Mouse (Mus musculus) midbrain, embryonic 16.5 days (tissue): Measurements from ENCODE around the gene Osbpl5. TPM values are rescaled to one million over a fixed set of nuclear protein-coding genes. Genes with fewer than 3 reads are reported as not detected.

Source experiments
- ATAC-seq: fragments of 200-750 bp; cut with Nextera tagmentation; 2 replicates; pipeline ENCODE4 v1.8.0; 2017; ENCODE audit warnings: moderate TSS enrichment
- H3K27ac ChIP-seq: fragments of 300-500 bp; sonication (generic); 2 replicates; pipeline ENCODE4 v1.5.1; 2014; ENCODE audit warnings: mild to moderate bottlenecking, low read length, mixed read lengths
- H3K27me3 ChIP-seq: fragments of 300-500 bp; sonication (generic); 2 replicates; pipeline ENCODE4 v1.6.1; 2014; ENCODE audit warnings: low read depth, low read length, mixed read lengths; ENCODE audit not compliant: control insufficient read depth, insufficient read depth
- H3K36me3 ChIP-seq: fragments of 300-500 bp; sonication (generic); 2 replicates; pipeline ENCODE4 v1.6.1; 2014; ENCODE audit warnings: mild to moderate bottlenecking, low read length, moderate library complexity, mixed read lengths; ENCODE audit not compliant: control insufficient read depth, insufficient read depth
- H3K4me1 ChIP-seq: fragments of 300-500 bp; sonication (generic); 2 replicates; pipeline ENCODE4 v1.6.1; 2014; ENCODE audit warnings: mild to moderate bottlenecking, low read length, mixed read lengths; ENCODE audit not compliant: control insufficient read depth, insufficient read depth
- H3K4me2 ChIP-seq: fragments of 300-500 bp; sonication (generic); 2 replicates; pipeline ENCODE4 v1.6.1; 2014; ENCODE audit warnings: mild to moderate bottlenecking, low read length, mixed read lengths
- H3K4me3 ChIP-seq: fragments of 300-500 bp; sonication (generic); 2 replicates; pipeline ENCODE4 v1.5.1; 2014; ENCODE audit warnings: low read depth, mild to moderate bottlenecking, low read length, moderate library complexity, mixed read lengths
- H3K9ac ChIP-seq: fragments of 300-500 bp; sonication (generic); 2 replicates; pipeline ENCODE4 v1.6.1; 2014; ENCODE audit warnings: low read depth, low read length, mixed read lengths
- H3K9me3 ChIP-seq: fragments of 300-500 bp; sonication (generic); replicated peaks from 2 replicates; pipeline ENCODE4 v1.6.1; 2014; ENCODE audit warnings: mild to moderate bottlenecking, low read length, mixed read lengths; ENCODE audit not compliant: control insufficient read depth, poor library complexity, severe bottlenecking
- WGBS: fragments of 180-500 bp; shearing (Covaris S2); extraction: QIAGEN DNeasy Blood & Tissue Kit; methylation state at CpG from one replicate; pipeline ENCODE4 v1.1.7; 2014; 5-methylcytosine and 5-hydroxymethylcytosine counted together
- polyA plus RNA-seq: library from polyadenylated mRNA; unstranded; fragments of >200 nt; fragmentation: Nextera tagmentation; extraction: Ambion mirVana; gene quantifications from 2 replicates; pipeline ENCODE4 v1.2.1, GENCODE M21; 2015

The Osbpl5 gene
- polyA plus RNA-seq, 1 experiment from 2014 or later: 43.8 TPM

DNA sequence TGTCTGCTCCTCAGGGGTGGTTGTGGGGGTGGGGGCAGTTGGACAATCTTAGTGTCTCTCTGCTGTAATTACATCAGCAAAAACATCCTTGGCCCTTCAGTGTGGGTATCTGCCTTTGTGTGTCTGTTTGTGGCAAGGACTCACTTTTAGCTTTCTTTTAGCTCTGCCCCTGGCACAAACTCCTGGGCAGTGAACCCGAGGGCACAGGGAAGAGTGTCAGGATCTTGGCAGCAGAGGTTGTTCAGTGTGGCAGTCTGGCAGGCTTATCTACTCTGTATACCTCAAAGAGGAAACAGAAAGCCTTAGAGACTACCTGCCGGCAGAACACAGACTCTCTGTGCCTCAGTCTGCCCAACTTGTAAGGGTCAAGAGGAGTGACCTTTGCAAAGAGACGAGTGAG, 911 bp upstream of the Osbpl5 start:
- Histone ChIP-seq H3K4me3 (no peak overlapping the region), H3K4me1 (peaks cover 7% of the 10 kb centered on the region; the same call in 1 of the 2 replicates), H3K4me2 (no peak overlapping the region), H3K36me3 (no peaks in the 10 kb centered on the region), H3K27ac (no peak overlapping the region), H3K9ac (no peak overlapping the region), H3K27me3 (peaks cover 12% of the 10 kb centered on the region), H3K9me3 (no peaks in the 10 kb centered on the region)
- 68% methylated on average over 3 of the region's 3 CpGs for WGBS
- no peak for ATAC-seq

DNA sequence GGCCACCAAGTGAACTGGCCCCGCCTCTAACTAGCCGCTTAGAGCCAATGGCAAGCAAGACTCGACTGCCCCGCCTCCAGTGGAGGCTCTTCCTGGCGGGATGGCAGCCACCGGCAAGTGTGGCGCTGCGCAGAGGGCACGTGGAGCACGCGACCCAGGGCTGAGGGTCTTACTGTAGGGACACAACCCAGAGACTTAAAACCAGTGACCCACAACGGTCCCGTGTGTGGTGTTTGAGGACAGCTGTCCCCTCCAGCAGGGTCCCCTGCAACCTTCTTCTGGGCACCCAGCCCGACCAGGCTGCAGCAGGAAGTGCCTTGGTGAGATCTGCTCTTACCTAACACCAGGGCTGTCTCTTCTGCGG, 224 bp upstream of the Osbpl5 start:
- no peaks in the 10 kb centered on the region for H3K9me3 ChIP-seq
- 4% methylated on average over 15 of the region's 15 CpGs for WGBS
- ATAC-seq: peak; percentile 89
- H3K27ac ChIP-seq: no peak overlapping the region
- H3K4me1 ChIP-seq: peaks cover 7% of the 10 kb centered on the region; the same call in 1 of the 2 replicates
- H3K4me3 ChIP-seq: peak overlapping the region; percentile 44
- H3K4me2 ChIP-seq: peak overlapping the region; percentile 94
- peak overlapping the region; percentile 48 for H3K9ac ChIP-seq
- no peaks in the 10 kb centered on the region for H3K36me3 ChIP-seq
- peaks cover 12% of the 10 kb centered on the region for H3K27me3 ChIP-seq

GRCm38 (mm10) chr7:143755357-143756124, 1.2 kb downstream of the Osbpl5 start:
- Histone ChIP-seq H3K4me3 (no peak overlapping the region), H3K9me3 (no peaks in the 10 kb centered on the region), H3K9ac (no peak overlapping the region), H3K27me3 (peaks cover 12% of the 10 kb centered on the region), H3K36me3 (no peaks in the 10 kb centered on the region), H3K4me1 (peaks cover 7% of the 10 kb centered on the region; the same call in 1 of the 2 replicates), H3K27ac (no peak overlapping the region), H3K4me2 (no peak overlapping the region)
- WGBS: 74% methylated on average over 9 of the region's 9 CpGs
- ATAC-seq: no peak

DNA sequence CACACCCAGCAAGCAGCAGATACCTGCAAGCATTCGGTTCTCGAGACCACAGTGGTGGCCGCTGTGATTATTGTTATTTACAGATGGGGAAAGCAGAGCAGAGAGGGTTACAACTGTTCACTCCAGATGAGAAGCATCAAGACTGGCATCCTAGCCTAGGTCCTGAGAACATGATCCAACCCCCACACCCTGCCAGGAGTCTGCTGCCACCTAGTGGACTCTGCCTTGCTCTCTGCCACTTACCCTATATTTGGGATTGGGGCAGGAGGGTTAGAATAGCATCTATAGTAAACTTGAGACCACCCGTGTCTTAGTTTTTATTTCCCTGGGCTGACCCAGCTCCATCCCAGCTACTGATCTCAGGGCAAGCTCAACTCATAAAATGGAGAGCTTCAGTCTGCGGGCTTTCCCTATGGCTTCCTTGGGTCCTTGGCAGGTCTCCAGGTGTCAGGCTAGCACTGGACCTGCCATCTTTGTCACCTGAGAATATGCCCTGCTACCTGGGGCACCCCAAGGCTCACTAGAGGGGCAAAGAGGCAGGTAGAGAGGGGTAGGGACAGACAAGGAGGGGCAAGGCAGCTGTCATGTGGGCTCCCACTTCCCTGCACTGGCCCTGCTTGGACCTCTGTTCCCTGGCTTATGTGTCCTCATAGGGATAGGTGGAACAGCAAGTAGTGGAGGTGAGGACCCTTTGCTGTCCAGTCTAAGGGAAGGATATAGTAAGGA, 2.6 kb downstream of the Osbpl5 start:
- no peak overlapping the region for H3K4me2 ChIP-seq

GRCm38 (mm10) chr7:143752606-143753005, 4.2 kb downstream of the Osbpl5 start:
- no peak for ATAC-seq
- Histone ChIP-seq H3K27ac (no peak overlapping the region), H3K4me1 (peaks cover 14% of the 10 kb centered on the region), H3K27me3 (peaks cover 12% of the 10 kb centered on the region), H3K9ac (no peak overlapping the region), H3K36me3 (no peaks in the 10 kb centered on the region), H3K9me3 (no peaks in the 10 kb centered on the region), H3K4me3 (no peak overlapping the region), H3K4me2 (no peak overlapping the region)
- 85% methylated on average over 3 of the region's 3 CpGs for WGBS

More for the DNA sequence above, 2.6 kb downstream of the Osbpl5 start:
- H3K27ac ChIP-seq: no peak overlapping the region
- no peak for ATAC-seq
- H3K4me1 ChIP-seq: peaks cover 7% of the 10 kb centered on the region; the same call in 1 of the 2 replicates
- WGBS: 45% methylated on average over 5 of the region's 5 CpGs
- no peak overlapping the region for H3K4me3 ChIP-seq
- no peaks in the 10 kb centered on the region for H3K9me3 ChIP-seq
- peaks cover 12% of the 10 kb centered on the region for H3K27me3 ChIP-seq
- no peak overlapping the region for H3K9ac ChIP-seq
- H3K36me3 ChIP-seq: no peaks in the 10 kb centered on the region

GRCm38 (mm10) chr7:143752056-143752455, 4.7 kb downstream of the Osbpl5 start:
- Histone ChIP-seq H3K36me3 (no peaks in the 10 kb centered on the region), H3K9me3 (no peaks in the 10 kb centered on the region), H3K4me1 (peaks cover 11% of the 10 kb centered on the region), H3K9ac (no peak overlapping the region), H3K4me2 (no peak overlapping the region), H3K27ac (no peak overlapping the region), H3K4me3 (no peak overlapping the region), H3K27me3 (peaks cover 12% of the 10 kb centered on the region)
- WGBS: 77% methylated on average over 4 of the region's 4 CpGs
- ATAC-seq: no peak

DNA sequence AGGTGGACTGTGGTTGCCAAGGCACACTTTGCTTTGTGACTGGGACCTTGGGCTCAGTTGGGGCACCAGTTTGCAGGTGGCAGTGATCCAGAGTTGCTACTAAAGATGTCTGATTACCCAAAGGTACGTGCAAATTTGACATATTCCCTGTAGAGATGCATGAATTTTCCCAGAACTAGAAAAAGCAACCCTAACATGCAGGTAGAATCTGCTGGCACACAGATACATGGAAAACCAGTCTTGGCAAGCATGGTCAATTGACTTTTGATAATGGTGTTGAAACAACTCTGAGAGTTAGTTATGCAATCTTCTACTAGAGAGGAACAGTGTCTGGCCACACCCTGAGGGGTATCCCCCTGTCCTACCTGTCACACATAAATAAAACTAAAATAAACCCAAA, 5.4 kb downstream of the Osbpl5 start:
- peaks cover 12% of the 10 kb centered on the region for H3K27me3 ChIP-seq
- H3K9ac ChIP-seq: no peak overlapping the region
- H3K4me2 ChIP-seq: no peak overlapping the region
- 88% methylated on average over 1 of the region's 1 CpGs for WGBS
- H3K36me3 ChIP-seq: no peaks in the 10 kb centered on the region
- peaks cover 7% of the 10 kb centered on the region for H3K4me1 ChIP-seq
- ATAC-seq: no peak
- no peak overlapping the region for H3K4me3 ChIP-seq
- no peaks in the 10 kb centered on the region for H3K9me3 ChIP-seq
- no peak overlapping the region for H3K27ac ChIP-seq

DNA sequence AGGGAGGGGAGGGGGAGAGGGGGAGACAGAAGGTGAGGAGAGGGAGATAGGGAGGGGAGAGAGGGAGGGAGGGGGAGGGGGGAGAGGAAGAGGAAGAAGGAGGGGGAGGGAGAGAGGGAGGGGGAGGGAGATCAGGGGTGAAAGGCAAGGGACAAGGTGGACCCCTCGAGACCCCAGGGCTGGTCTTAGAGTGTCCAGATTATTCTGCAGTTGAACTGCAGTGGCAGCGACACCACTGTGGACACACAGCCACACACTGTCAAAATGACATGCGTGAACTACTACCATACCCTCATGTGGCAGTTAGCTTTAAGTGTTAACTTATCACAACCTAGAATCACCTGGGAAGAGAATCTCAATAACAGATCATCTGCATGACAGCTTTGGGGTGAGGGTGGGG, 7.7 kb downstream of the Osbpl5 start:
- 0 out of 2 replicates have a peak, but pooled peaks have one; percentile 30 for ATAC-seq
- H3K4me2 ChIP-seq: no peak overlapping the region; the same call in 1 of the 2 replicates
- no peak overlapping the region for H3K9ac ChIP-seq
- no peak overlapping the region for H3K27ac ChIP-seq
- no peak overlapping the region for H3K4me3 ChIP-seq
- peaks cover 7% of the 10 kb centered on the region for H3K4me1 ChIP-seq
- H3K36me3 ChIP-seq: no peaks in the 10 kb centered on the region
- whole genome bisulfite sequencing: 62% methylated on average over 3 of the region's 3 CpGs
- no peaks in the 10 kb centered on the region for H3K9me3 ChIP-seq
- H3K27me3 ChIP-seq: no peaks in the 10 kb centered on the region
